Mouse (Mus musculus) neutrophil, adult 5-6 weeks (primary cell): ENCODE data around the gene Fam69b. TPM values are rescaled to one million over a fixed set of nuclear protein-coding genes. Genes with fewer than 3 reads are reported as not detected.
A peak's percentile ranks its signal among the peaks of the same experiment; 100 is the strongest.

Experiments
- ATAC-seq: fragments of 151-379, 151-347 bp; 2 replicates; pipeline ENCODE4 v1.8.0; 2017; ENCODE audit warnings: mild to moderate bottlenecking, moderate TSS enrichment; ENCODE audit not compliant: insufficient number of reproducible peaks, poor library complexity, low FRiP score, severe bottlenecking; ENCODE audit errors: extremely low read depth
- total RNA-seq: library from RNA; stranded (forward); fragments of 200-1000 nt; gene quantifications from 2 replicates; pipeline ENCODE4 v1.2.3, GENCODE M21; 2017

The Fam69b gene
- total RNA-seq = not detected in 2 replicates

GRCm38 (mm10) chr2:26627921-26628739 is at the start of gene Fam69b:
Gene Fam69b, plus strand, starts transcription at chr2:26628457.
- 0 out of 2 replicates have a peak, but pooled peaks have one; percentile 17 for ATAC-seq

DNA sequence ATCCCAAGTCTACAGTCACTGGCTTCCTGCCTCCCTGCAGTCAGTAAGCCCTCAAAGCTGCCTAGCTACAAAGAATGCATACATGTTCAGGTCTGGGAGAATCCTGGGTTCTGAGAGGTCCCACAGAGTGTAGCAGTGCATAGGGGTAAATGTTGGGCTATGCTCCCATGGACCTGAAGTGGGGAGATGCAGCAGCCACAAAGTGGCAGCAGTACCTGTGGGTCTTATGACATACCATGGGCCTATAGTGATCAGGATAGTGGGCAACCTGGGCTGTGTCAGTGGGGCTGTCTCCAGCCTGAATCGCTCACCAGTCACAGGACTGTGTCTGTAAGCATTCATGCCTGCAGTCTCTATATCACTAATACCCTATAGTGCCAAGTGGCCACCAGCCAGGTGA is 48.5 kb upstream of the Fam69b start, which contains the start of gene Egfl7:
TSS of gene Egfl7 (plus strand) at position 301 of the 400 bp plus-strand sequence.
- ATAC-seq = no peak

- ATAC-seq = no peak
These were observed 47.5 kb upstream of the Fam69b start for GRCm38 (mm10) chr2:26580751-26581150.

DNA sequence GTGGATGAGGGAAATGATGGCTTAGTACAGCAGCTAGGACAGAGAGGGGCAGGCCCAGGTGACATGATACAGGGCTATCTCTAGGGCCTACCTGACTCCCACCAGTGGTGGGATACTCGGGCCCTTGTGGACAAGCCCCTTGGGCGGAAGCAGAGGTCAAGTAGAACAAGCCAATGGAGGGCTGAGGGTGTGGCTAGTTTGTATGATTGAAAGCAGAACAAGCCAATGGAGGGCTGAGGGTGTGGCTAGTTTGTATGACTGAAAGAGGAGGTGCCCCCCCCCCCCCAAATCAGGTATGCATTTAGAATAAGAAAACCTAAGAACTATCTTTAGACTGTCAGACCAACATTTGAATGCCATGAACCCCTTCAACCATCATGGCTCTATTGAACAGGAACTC is 46.1 kb upstream of the Fam69b start:
- no peak for ATAC-seq

GRCm38 (mm10) chr2:26582741-26583140 is 45.5 kb upstream of the Fam69b start:
- no peak for ATAC-seq

- ATAC-seq = no peak
These were observed 44.6 kb upstream of the Fam69b start for GRCm38 (mm10) chr2:26583640-26584039.

- ATAC-seq = no peak
These were observed 42.5 kb upstream of the Fam69b start for GRCm38 (mm10) chr2:26585713-26586112.

GRCm38 (mm10) chr2:26586294-26587043 is 41.8 kb upstream of the Fam69b start, which contains the start of gene Gm20532:
Gene Gm20532, plus strand, starts transcription at chr2:26586639.
- ATAC-seq = no peak

DNA sequence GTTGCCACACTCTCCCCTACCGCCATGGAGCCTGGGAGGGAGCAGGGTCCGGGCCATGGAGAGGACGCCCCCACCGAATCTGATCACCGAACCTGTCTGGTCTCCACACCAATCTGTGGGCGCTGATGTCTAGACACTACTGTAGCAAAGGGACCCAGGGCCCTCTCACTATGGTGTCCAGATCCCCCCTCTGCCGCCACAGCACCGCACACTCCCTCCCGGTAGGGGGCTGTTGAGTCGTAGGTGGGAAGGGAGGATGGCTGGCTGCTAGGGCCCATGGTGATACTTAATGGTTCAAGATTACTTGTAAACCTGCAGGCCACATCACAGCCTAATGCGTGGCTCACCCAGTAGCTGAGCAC is 41.2 kb upstream of the Fam69b start:
- no peak for ATAC-seq

- no peak for ATAC-seq
These were observed 39.7 kb upstream of the Fam69b start for GRCm38 (mm10) chr2:26588573-26588972.

- no peak for ATAC-seq
These were observed 39.0 kb upstream of the Fam69b start for GRCm38 (mm10) chr2:26589284-26589683.

DNA sequence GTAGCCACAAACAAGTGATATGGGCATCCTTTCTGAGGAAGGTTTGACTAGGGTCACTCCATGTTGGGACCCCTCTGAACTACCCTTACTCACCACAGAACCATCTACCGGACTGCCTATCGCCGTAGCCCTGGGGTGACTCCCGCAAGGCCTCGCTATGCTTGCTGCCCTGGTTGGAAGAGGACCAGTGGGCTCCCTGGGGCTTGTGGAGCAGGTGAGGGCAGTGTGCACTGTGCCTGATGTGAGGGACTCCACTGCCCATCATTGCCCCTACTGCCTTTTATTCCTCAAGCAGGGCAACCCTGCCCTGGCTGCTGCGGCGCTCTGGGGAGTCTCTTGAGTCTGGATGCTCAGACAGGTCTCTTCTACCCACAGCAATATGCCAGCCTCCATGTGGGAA is 38.0 kb upstream of the Fam69b start:
- no peak for ATAC-seq

- no peak for ATAC-seq
These were observed 37.3 kb upstream of the Fam69b start for GRCm38 (mm10) chr2:26590962-26591361.

DNA sequence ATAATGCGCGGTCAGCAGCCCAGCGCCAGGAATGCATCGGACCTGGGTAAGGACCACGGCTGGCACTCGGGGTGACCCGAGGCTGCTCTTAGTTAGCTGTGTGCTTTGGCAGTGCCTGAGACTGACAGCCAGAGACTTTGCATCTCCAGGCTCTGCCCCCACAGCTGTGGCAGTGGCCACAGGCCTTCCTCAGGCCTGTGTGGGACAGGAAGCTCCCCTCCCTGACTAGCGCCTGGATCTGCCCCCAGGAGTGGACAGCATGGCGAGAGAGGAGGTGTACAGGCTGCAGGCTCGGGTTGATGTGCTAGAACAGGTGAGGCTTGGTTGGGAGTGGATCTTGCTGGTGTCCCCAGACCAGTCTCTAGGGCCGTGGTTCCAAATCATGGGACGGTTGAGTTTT is 36.8 kb upstream of the Fam69b start:
- no peak for ATAC-seq

DNA sequence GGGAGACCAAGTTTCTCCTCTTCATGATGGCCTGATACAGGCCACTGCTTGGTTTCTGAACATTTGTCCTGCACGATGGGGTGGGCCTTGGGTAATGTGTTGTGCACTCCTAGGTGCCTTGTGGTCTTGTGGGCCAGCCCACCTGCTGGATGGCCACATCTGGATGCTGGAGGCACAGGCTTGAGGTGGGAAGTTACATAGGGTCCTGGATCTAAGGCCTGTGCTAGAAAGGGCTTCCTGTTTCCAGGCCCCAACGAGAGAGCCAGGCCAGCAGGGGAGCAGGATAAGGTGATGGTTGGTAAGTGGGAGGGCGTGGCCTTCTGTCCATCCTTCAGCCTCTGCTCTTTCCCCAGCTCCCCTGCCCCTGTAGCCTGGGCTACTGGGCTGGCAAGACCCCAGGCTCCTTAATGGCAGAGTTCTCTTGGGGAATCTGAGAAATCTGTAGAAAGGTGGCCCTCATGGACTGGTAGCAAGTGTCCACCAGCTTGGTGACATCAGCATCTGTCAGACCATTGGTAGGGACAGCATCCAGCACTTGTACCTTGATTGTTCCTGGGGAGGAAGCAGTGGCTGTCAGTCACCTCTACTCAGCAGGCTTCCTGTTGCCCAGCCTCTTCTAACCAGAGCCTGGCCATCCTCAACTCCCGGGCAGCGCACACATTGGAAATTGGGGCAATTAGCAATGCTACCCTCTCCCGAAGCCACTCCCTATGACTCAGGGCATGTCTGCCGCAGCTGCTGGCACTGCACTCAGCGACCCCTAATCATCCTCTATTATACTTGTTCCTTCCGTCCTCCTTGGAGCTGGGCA is 34.8 kb upstream of the Fam69b start:
- no peak for ATAC-seq

DNA sequence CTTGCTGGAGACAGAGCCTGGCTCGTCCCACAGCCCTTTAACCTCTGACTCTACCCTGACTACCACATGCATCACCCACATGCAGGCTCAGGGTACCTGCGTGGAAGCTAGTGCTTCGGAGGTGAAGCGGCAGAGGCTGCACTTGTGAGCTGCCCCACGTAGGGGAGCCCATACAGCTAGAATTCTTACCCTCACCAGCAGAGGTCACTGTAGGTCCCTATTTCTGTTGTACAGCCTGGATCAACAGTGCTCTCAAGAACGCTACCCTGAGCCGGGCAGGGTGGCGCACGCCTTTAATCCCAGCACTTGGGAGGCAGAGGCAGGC is 34.3 kb upstream of the Fam69b start:
- peak; percentile 65; the same call in 1 of the 2 replicates for ATAC-seq

DNA sequence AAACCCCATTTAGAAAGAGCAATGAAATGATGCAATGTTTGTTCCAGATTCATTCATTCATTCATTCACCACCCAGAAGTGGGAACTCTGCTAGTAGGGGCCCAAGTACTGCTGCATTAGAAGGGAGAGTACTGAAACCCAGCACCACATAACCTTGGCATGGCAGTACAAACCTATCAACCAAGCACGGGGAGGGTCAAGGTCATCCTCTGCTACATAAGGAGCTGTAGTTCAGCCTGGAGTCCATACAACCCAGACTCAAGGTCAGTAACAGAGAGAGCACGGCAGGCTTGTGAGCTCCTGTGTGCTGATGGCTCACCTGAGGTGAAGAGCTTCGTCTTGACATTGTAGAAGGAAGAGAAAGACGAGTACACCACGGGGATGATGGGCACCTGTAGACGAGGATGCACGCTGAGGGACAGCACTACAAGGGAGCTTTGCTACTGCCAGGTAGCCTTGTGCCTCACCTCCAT is 33.8 kb upstream of the Fam69b start:
- ATAC-seq = no peak

DNA sequence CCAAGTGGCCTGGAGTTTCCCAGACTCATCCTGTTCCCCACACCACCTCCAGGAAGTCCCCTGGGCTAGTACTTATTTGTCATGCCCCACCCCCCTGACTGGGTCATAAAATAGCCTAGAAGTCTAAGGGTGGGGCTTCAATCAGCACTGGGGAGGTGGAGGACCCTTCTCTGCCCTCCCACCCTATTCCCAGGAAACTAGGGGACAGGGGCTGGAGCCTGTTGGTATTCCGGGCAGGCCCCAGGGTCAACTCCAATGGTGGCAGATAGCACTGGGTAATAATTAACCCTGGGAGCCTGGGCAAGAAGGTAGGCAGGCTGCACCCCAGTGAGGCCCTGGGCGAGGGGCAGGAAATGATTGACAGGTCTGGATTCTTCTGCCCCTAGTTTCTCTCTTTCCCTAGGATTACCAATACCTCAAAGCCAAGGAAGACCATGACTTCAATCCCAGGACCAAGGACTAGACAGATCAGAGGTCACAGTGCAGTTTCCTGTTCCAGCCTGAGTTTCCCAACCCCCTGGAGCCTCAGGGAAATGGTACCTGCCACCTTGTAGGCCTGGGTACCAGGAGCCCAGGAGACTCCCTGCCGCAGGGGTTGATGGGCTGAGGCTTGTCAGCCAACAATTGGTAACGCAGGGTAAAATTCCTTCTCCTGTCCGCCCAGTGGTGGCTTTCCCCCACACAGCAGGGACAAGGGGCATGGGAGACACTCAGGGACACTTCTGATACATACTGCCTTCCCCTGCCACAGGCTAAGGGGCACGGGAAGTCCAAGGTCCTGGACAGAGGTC is 33.1 kb upstream of the Fam69b start:
- ATAC-seq = no peak
